Mouse (Mus musculus) heart, embryonic 11.5 days (tissue): ENCODE measurements around the gene Supt5. TPM values are rescaled to one million over a fixed set of nuclear protein-coding genes. Genes with fewer than 3 reads are reported as not detected.

Experiments
- ATAC-seq: fragments of 200-750 bp; cut with Nextera tagmentation; replicated peaks from 2 replicates; pipeline ENCODE4 v1.8.0; 2017; ENCODE audit warnings: moderate library complexity; ENCODE audit not compliant: insufficient number of reproducible peaks, low FRiP score, low TSS enrichment
- H3K27ac ChIP-seq: fragments of 300-500 bp; sonication (generic); 2 replicates; pipeline ENCODE4 v1.5.1; 2014; ENCODE audit warnings: mild to moderate bottlenecking, low read depth, low read length
- H3K27me3 ChIP-seq: fragments of 300-500 bp; sonication (generic); 2 replicates; pipeline ENCODE4 v1.6.1; 2014; ENCODE audit warnings: mild to moderate bottlenecking, low read length, mixed read lengths; ENCODE audit not compliant: control insufficient read depth, insufficient read depth
- H3K36me3 ChIP-seq: fragments of 300-500 bp; sonication (generic); 2 replicates; pipeline ENCODE4 v1.6.1; 2014; ENCODE audit warnings: mild to moderate bottlenecking, low read length, moderate library complexity, mixed read lengths; ENCODE audit not compliant: control insufficient read depth, insufficient read depth
- H3K4me1 ChIP-seq: fragments of 300-500 bp; sonication (generic); 2 replicates; pipeline ENCODE4 v1.6.1; 2014; ENCODE audit warnings: low read length; ENCODE audit not compliant: control insufficient read depth, insufficient read depth
- H3K4me2 ChIP-seq: fragments of 300-500 bp; sonication (generic); 2 replicates; pipeline ENCODE4 v1.6.1; 2014; ENCODE audit warnings: mild to moderate bottlenecking, moderate library complexity
- H3K4me3 ChIP-seq: fragments of 300-500 bp; sonication (generic); 2 replicates; pipeline ENCODE4 v1.5.1; 2014; ENCODE audit warnings: low read depth, low read length
- H3K9ac ChIP-seq: fragments of 300-500 bp; sonication (generic); 2 replicates; pipeline ENCODE4 v1.6.1; 2014; ENCODE audit warnings: mild to moderate bottlenecking, low read depth, low read length, moderate library complexity
- H3K9me3 ChIP-seq: fragments of 300-500 bp; sonication (generic); replicated peaks from 2 replicates; pipeline ENCODE4 v1.6.1; 2016; ENCODE audit warnings: low read length; ENCODE audit not compliant: control insufficient read depth
- WGBS: fragments of 180-500 bp; shearing (Covaris S2); extraction: QIAGEN DNeasy Blood & Tissue Kit; methylation state at CpG from one replicate; pipeline ENCODE4 v1.1.7; 2014; ENCODE audit not compliant: insufficient replicate concordance; 5-methylcytosine and 5-hydroxymethylcytosine counted together
- polyA plus RNA-seq: library from polyadenylated mRNA; unstranded; fragments of >200 nt; fragmentation: Nextera tagmentation; extraction: Ambion mirVana; gene quantifications from 2 replicates; pipeline ENCODE4 v1.2.1, GENCODE M21; 2014

Gene Supt5
- polyA plus RNA-seq, 1 experiment from 2014 or later, result 55.2 TPM

DNA sequence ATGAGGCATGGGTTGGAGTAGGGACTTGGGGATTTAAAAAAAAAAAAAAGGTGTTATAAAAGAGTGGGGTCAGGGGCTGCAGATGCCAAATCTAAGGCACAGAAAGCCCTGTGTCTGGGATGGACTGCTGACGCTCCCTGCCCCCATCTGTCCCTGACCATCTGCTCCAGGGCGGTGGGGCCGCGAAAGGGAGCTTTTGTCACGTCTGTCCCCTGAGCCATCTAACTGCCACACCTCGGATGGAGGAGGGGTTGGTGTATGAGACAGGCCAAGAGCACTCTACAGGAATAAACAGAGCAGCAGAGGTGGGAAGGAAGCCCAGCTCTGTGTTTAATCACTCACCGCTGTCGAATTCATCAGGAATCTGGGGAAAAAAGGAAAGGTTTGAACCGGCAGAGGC lies 28.8 kb downstream of the Supt5 start:
- no peak for ATAC-seq
- Histone ChIP-seq H3K9ac (0 out of 2 replicates have a peak overlapping the region, but pooled peaks have one; percentile 22), H3K4me2 (no peak overlapping the region), H3K4me3 (no peak overlapping the region), H3K36me3 (peaks cover 44% of the 10 kb centered on the region), H3K27ac (no peak overlapping the region), H3K4me1 (peaks cover 7% of the 10 kb centered on the region), H3K27me3 (no peaks in the 10 kb centered on the region), H3K9me3 (no peaks in the 10 kb centered on the region)
- WGBS, result 61% methylated on average over 9 of the region's 9 CpGs

- Histone ChIP-seq H3K9ac (no peak overlapping the region), H3K4me1 (peaks cover 7% of the 10 kb centered on the region), H3K27ac (no peak overlapping the region), H3K4me2 (no peak overlapping the region), H3K9me3 (no peaks in the 10 kb centered on the region), H3K4me3 (no peak overlapping the region), H3K27me3 (peaks cover 11% of the 10 kb centered on the region), H3K36me3 (peaks cover 41% of the 10 kb centered on the region)
- no peak for ATAC-seq
- WGBS, result 84% methylated on average over 8 of the region's 8 CpGs
Measured at GRCm38 (mm10) chr7:28306216-28306615, 32.3 kb downstream of the Supt5 start.

DNA sequence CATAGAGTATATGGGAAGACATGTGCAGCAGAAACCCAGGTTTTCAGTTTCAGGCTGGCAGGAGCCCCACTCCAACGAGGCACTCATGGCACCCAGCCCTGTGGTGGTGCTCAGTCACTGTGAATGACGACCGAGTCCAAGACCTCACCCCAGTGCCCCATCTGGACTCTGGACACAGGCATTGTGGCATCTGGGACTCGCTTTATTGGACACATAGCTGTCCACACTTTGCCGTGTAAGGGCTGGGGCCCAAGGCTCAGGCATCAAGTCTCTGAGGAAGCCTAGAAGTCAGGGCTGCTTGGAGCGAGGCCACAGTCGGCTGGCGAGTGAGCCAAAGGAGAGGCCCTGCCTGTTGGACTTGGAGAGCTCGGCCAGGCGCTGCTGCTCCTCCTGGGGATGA lies 32.9 kb downstream of the Supt5 start:
- ATAC-seq, result no peak
- H3K9me3 ChIP-seq, result no peaks in the 10 kb centered on the region
- H3K36me3 ChIP-seq, result peaks cover 41% of the 10 kb centered on the region
- H3K27ac ChIP-seq, result no peak overlapping the region
- WGBS, result 88% methylated on average over 10 of the region's 10 CpGs
- H3K9ac ChIP-seq, result no peak overlapping the region
- no peak overlapping the region for H3K4me2 ChIP-seq
- H3K4me1 ChIP-seq, result peaks cover under 1% of the 10 kb centered on the region
- H3K4me3 ChIP-seq, result no peak overlapping the region
- H3K27me3 ChIP-seq, result peaks cover 17% of the 10 kb centered on the region

GRCm38 (mm10) chr7:28301616-28302433 lies 36.7 kb downstream of the Supt5 start, which contains the start of gene Dll3:
Dll3 (minus strand) TSS chr7:28302238.
- peak within 1 kb of the TSS; percentile 32 for H3K4me3 ChIP-seq
- WGBS, result 1% methylated on average over 30 of the region's 30 CpGs
- peaks cover 47% of the 10 kb centered on the region for H3K27me3 ChIP-seq
- no peaks in the 10 kb centered on the region for H3K4me1 ChIP-seq
- no peak for ATAC-seq
- peak within 1 kb of the TSS; percentile 40 for H3K9ac ChIP-seq
- peak within 1 kb of the TSS; percentile 65 for H3K4me2 ChIP-seq
- H3K9me3 ChIP-seq, result no peaks in the 10 kb centered on the region
- no peak within 1 kb of the TSS for H3K27ac ChIP-seq
- peaks cover 20% of the 10 kb centered on the region for H3K36me3 ChIP-seq

DNA sequence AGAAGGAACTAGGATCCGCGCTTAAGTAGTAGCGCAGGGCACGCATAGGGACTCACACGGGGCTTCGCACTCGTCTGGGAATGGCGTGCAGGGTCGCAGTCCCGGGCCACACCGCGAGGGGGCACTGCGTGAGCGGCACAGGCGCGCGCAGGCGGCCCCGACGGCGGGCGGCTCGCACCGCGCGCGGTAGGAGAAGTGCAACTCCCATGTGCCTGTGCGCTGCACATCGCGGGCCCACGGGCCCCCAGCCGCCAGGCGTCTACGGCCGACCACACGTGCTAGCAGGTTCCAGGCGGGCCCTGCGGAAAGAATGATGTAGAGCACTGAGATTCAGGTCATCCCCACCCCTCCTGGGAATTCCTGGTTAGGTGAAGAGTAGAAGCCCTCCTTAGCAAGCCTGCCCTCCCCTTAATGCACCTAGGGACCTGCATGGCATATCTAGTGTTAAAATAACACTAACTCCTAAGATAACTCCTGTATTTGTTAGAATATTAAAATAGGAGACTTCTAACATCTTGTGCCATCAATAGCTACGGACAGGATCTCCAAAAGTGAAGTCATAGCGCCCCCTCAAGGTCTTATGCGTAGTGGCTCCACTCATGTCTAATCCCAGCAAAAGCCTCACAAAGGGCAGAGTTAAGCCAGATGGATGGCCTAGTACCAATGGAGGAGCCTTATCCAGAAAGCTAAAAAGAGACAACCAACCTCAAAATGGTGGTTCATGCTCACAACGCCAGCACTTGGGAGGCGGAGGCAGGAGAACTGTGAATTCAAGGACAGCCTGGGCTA lies 39.5 kb downstream of the Supt5 start:
- no peaks in the 10 kb centered on the region for H3K36me3 ChIP-seq
- no peaks in the 10 kb centered on the region for H3K9me3 ChIP-seq
- no peak overlapping the region for H3K4me3 ChIP-seq
- H3K27ac ChIP-seq, result no peak overlapping the region
- peaks cover 67% of the 10 kb centered on the region for H3K27me3 ChIP-seq
- H3K9ac ChIP-seq, result no peak overlapping the region
- no peak for ATAC-seq
- 0 out of 2 replicates have a peak overlapping the region, but pooled peaks have one; percentile 18 for H3K4me2 ChIP-seq
- H3K4me1 ChIP-seq, result no peaks in the 10 kb centered on the region
- WGBS, result 29% methylated on average over 43 of the region's 43 CpGs

GRCm38 (mm10) chr7:28294481-28294880 lies 44.1 kb downstream of the Supt5 start:
- Histone ChIP-seq H3K4me1 (peaks cover 7% of the 10 kb centered on the region), H3K27ac (no peak overlapping the region), H3K27me3 (peaks cover 78% of the 10 kb centered on the region), H3K4me3 (peak overlapping the region; percentile 53), H3K9ac (peak overlapping the region; percentile 56; the same call in 1 of the 2 replicates), H3K36me3 (no peaks in the 10 kb centered on the region), H3K9me3 (no peaks in the 10 kb centered on the region), H3K4me2 (peak overlapping the region; percentile 79)
- peak; percentile 46; the same call in 1 of the 2 replicates for ATAC-seq
- WGBS, result 8% methylated on average over 59 of the region's 63 CpGs

- Histone ChIP-seq H3K4me1 (peaks cover 7% of the 10 kb centered on the region), H3K27me3 (peaks cover 67% of the 10 kb centered on the region), H3K9ac (peak within 1 kb of the TSS; percentile 39; the same call in 1 of the 2 replicates), H3K9me3 (no peaks in the 10 kb centered on the region), H3K4me3 (peak within 1 kb of the TSS; percentile 39), H3K27ac (no peak within 1 kb of the TSS), H3K36me3 (no peaks in the 10 kb centered on the region), H3K4me2 (peak within 1 kb of the TSS; percentile 66)
- under 1% methylated on average over 51 of the region's 52 CpGs for WGBS
- 0 out of 2 replicates have a peak, but pooled peaks have one; percentile 41 for ATAC-seq
Measured at GRCm38 (mm10) chr7:28290638-28291590, 47.6 kb downstream of the Supt5 start, which contains the start of gene Selenov. Selenov (minus strand) TSS chr7:28291186.
